Comparison of ENCODE assay signal across 15 mouse cellular contexts in the genomic region with DNA sequence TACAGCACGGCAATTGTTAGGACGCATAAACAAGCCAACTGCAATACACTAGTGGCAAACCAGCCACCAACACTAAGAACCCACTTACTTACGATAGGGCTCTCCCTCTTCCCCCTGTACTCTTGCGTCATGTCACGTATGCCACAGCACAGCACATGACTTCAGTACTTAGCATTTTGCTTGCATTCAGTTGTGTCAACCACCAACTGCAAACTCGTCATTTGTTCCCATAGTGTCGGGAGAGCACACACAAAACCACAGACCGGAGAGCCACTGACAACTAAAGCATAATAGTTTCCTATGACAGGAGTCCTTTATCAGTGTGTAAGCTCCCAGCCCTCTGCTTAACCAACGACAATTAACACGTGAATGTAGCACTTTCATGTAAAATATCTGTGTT. TPM values are rescaled to one million over a fixed set of nuclear protein-coding genes. Genes with fewer than 3 reads are reported as not detected.
DNase-seq lines count a peak whose midpoint lies in the region; ATAC-seq and TF ChIP-seq lines count a peak whose summit lies in the region.
"Had no signal": no experiment of that assay in that cellular context is flagged by ENCODE, and none has a peak within 500 bp of the region (broad histone marks: within the 10 kb centered on the region; RNA-seq: fewer than 3 reads in every experiment).

No protein-coding gene starts in this region.

- H3K4me1 ChIP-seq in ES-Bruce4 (ENCODE audit: control insufficient read depth, insufficient read depth, low read length): peaks cover 8% of the 10 kb centered on the region
- H3K4me1 ChIP-seq: heart, embryonic 13.5 days had no signal

- no peak for TF ChIP-seq CTCF in ES-Bruce4 (IDR thresholded peaks at IDR 0.05; ENCODE audit: low read depth, low read length)

- H3K27ac ChIP-seq in ES-Bruce4 (ENCODE audit: insufficient read depth, low read length): peak overlapping the region; percentile 72; the same call in 1 of the 2 replicates
- H3K27ac ChIP-seq: heart, embryonic 13.5 days; hindbrain, embryonic 14.5 days had no signal

- no peak for TF ChIP-seq EP300 in ES-Bruce4 (IDR thresholded peaks at IDR 0.05; ENCODE audit: insufficient read depth, low read depth, low read length)

- peak; percentile 99 for ATAC-seq in granulocyte monocyte progenitor cell, adult 5-6 weeks (replicated peaks; ENCODE audit: poor library complexity, severe bottlenecking)
- ATAC-seq in megakaryocyte, adult 5-6 weeks (ENCODE audit: poor library complexity, severe bottlenecking): peak; percentile 98
- ATAC-seq: forebrain, embryonic 14.5 days; midbrain, embryonic 16.5 days had no signal

- H3K9ac ChIP-seq in ES-Bruce4 (ENCODE audit: low read depth, poor library complexity, severe bottlenecking): no peak overlapping the region
- H3K9ac ChIP-seq: heart, embryonic 13.5 days; hindbrain, embryonic 14.5 days had no signal

- H3K9me3 ChIP-seq in ES-Bruce4 (replicated peaks; ENCODE audit: control insufficient read depth, insufficient read depth, low read length, poor library complexity, severe bottlenecking): no peaks in the 10 kb centered on the region
- H3K9me3 ChIP-seq: G1E; heart, embryonic 13.5 days had no signal

- no peak for TF ChIP-seq POLR2A in ES-Bruce4 (IDR thresholded peaks at IDR 0.05; ENCODE audit: insufficient read depth, low read length)

- H3K36me3 ChIP-seq in ES-Bruce4 (ENCODE audit: control insufficient read depth, insufficient read depth, low read length, poor library complexity, severe bottlenecking): peaks cover 2% of the 10 kb centered on the region

- no peaks in the 10 kb centered on the region for H3K27me3 ChIP-seq in ES-Bruce4 (ENCODE audit: control insufficient read depth, insufficient read depth, low read length, poor library complexity, severe bottlenecking)
- H3K27me3 ChIP-seq: heart, embryonic 13.5 days had no signal

- DNase-seq in CD4-positive helper T cell, adult 2 months (ENCODE audit: low read depth, low spot score): peak; percentile 77
- DNase-seq in gastrocnemius, postnatal 10 days: no peak
- DNase-seq in cerebellum, adult 9-11 months: no peak
- no peak for DNase-seq in left cerebral cortex, adult 9 months (ENCODE audit: low spot score in 2 of 2)
- DNase-seq: cerebellum, postnatal 36 days; gastrocnemius, postnatal 14 days; right cerebral cortex, postnatal 25 days had no signal

- H3K4me3 ChIP-seq in ES-Bruce4 (ENCODE audit: low read depth, low read length): no peak overlapping the region
- H3K4me3 ChIP-seq: heart, embryonic 13.5 days had no signal

RNA-seq across cellular contexts. Expression of a gene that starts 33.8 kb away (rescaled TPM):
- 31.9 and 34.9 TPM in 2 replicates for polyA plus RNA-seq in ES-Bruce4 (2011; ENCODE audit: insufficient read depth, insufficient read length, low read depth, missing spikeins)
- 26.2 and 27.7 TPM in 2 replicates for total RNA-seq in granulocyte monocyte progenitor cell, adult 5-6 weeks (2014; fragmentation: Nextera tagmentation)
- total RNA-seq in granulocyte monocyte progenitor cell, adult 5-6 weeks (2017): 26.6 and 31.6 TPM in 2 replicates
- total RNA-seq in megakaryocyte, adult 5-6 weeks (2015): 36.7 and 39.9 TPM in 2 replicates
- 42.2 and 45.1 TPM in 2 replicates for total RNA-seq in megakaryocyte, adult 5-6 weeks (2017)
- 1 to 10 TPM; 6.9 to 9.7 TPM for total RNA-seq in gastrocnemius, postnatal 10 days (2021)

RNA-seq across cellular contexts. Expression of a gene that starts 50.6 kb away (rescaled TPM):
- polyA plus RNA-seq in ES-Bruce4 (2011; ENCODE audit: insufficient read depth, insufficient read length, low read depth, missing spikeins): 181 and 197 TPM in 2 replicates
- total RNA-seq in granulocyte monocyte progenitor cell, adult 5-6 weeks (2014; fragmentation: Nextera tagmentation): 188 and 193 TPM in 2 replicates
- total RNA-seq in granulocyte monocyte progenitor cell, adult 5-6 weeks (2017): 109 and 167 TPM in 2 replicates
- total RNA-seq in megakaryocyte, adult 5-6 weeks (2015): 99.2 and 106 TPM in 2 replicates
- total RNA-seq in megakaryocyte, adult 5-6 weeks (2017): 101 and 106 TPM in 2 replicates
- 100 to 1,000 TPM in 1 of 2 experiments, 10 to 100 TPM in 1; 95.9 to 124 TPM for total RNA-seq in gastrocnemius, postnatal 10 days (2021)

RNA-seq across cellular contexts. Expression of a gene that starts 51.5 kb away (rescaled TPM):
- polyA plus RNA-seq in ES-Bruce4 (2011; ENCODE audit: insufficient read depth, insufficient read length, low read depth, missing spikeins): 104 and 118 TPM in 2 replicates
- total RNA-seq in granulocyte monocyte progenitor cell, adult 5-6 weeks (2014; fragmentation: Nextera tagmentation): 72.0 and 81.7 TPM in 2 replicates
- total RNA-seq in granulocyte monocyte progenitor cell, adult 5-6 weeks (2017): 147 and 155 TPM in 2 replicates
- total RNA-seq in megakaryocyte, adult 5-6 weeks (2015): 45.6 and 56.6 TPM in 2 replicates
- total RNA-seq in megakaryocyte, adult 5-6 weeks (2017): 81.4 and 81.5 TPM in 2 replicates
- 100 to 1,000 TPM; 102 to 107 TPM for total RNA-seq in gastrocnemius, postnatal 10 days (2021)
